13 mouse cellular contexts compared by ENCODE assay signal in genomic region chr15:78509297-78509899, GRCm38 (mm10). TPM values are rescaled to one million over a fixed set of nuclear protein-coding genes. Genes with fewer than 3 reads are reported as not detected.
A peak's percentile ranks its signal among the peaks of the same experiment; 100 is the strongest.
DNase-seq lines count a peak whose midpoint lies in the region; ATAC-seq and TF ChIP-seq lines count a peak whose summit lies in the region.
"Had no signal": no experiment of that assay in that cellular context is flagged by ENCODE, and none has a peak within 500 bp of the region (broad histone marks: within the 10 kb centered on the region; RNA-seq: fewer than 3 reads in every experiment).

No protein-coding gene starts in this region.

- 40% methylated on average over 12 of the region's 12 CpGs for WGBS in heart, embryonic 13.5 days
- 51% methylated on average over 12 of the region's 12 CpGs for WGBS in limb, embryonic 14.5 days

- H3K4me3 ChIP-seq in heart, embryonic 13.5 days = no peak overlapping the region
- H3K4me3 ChIP-seq in CH12.LX (replicated peaks in 1 of 3; ENCODE audit: low read depth in 2 of 3, low read length in 2 of 3, poor library complexity in 1 of 3) = peak overlapping the region in 2 of 3 experiments; percentile 7 to 12
- H3K4me3 ChIP-seq in limb, embryonic 14.5 days (replicated peaks; ENCODE audit: low read length) = no peak overlapping the region
- H3K4me3 ChIP-seq: forebrain, embryonic 13.5 days; hindbrain, embryonic 15.5 days had no signal

- no peaks in the 10 kb centered on the region for H3K79me2 ChIP-seq in CH12.LX (replicated peaks; ENCODE audit: control insufficient read depth, extremely low read depth, insufficient read depth, poor library complexity, severe bottlenecking)

- no peak for ATAC-seq in heart, embryonic 13.5 days (ENCODE audit: extremely low read depth, insufficient number of reproducible peaks, low FRiP score, low TSS enrichment)
- peak; percentile 45 for ATAC-seq in limb, embryonic 14.5 days (ENCODE audit: low FRiP score, low read depth)
- ATAC-seq: forebrain, embryonic 13.5 days had no signal

- TF ChIP-seq EP300 in CH12.LX (IDR thresholded peaks at IDR 0.05; ENCODE audit: low read length) = no peak

- in situ Hi-C loops in CH12.LX (cut with MboI; ENCODE audit: low pct_ligation_motif_present, low pct_unique_long_range_greater_than_20kb, low sequenced_read_pairs) = no loop called here

- dilution Hi-C loops in CH12.LX (cut with MboI; ENCODE audit: extremely low pct_ligation_motif_present, extremely low pct_unique_long_range_greater_than_20kb, low sequenced_read_pairs) = no loop called here

- TF ChIP-seq RAD21 in CH12.LX (IDR thresholded peaks at IDR 0.05; ENCODE audit: low read depth, low read length) = no peak

- TF ChIP-seq CTCF in CH12.LX (conservative IDR thresholded peaks at IDR 0.05 in 1 of 2, IDR thresholded peaks at IDR 0.05 in 1 of 2; ENCODE audit: low read depth in 2 of 2, low read length in 2 of 2) = no peak

- peaks cover 7% of the 10 kb centered on the region for H3K9me3 ChIP-seq in heart, embryonic 13.5 days
- H3K9me3 ChIP-seq in CH12.LX (replicated peaks; ENCODE audit: low read length) = peaks cover 10% of the 10 kb centered on the region
- no peaks in the 10 kb centered on the region for H3K9me3 ChIP-seq in limb, embryonic 14.5 days (ENCODE audit: control insufficient read depth, low read length)
- H3K9me3 ChIP-seq: forebrain, embryonic 13.5 days; hindbrain, embryonic 15.5 days had no signal

- H3K4me2 ChIP-seq in heart, embryonic 13.5 days = peak overlapping the region; percentile 30
- H3K4me2 ChIP-seq in CH12.LX (ENCODE audit: insufficient read depth, low read depth, poor library complexity, severe bottlenecking) = peak overlapping the region; percentile 55
- 0 out of 2 replicates have a peak overlapping the region, but pooled peaks have one; percentile 4 for H3K4me2 ChIP-seq in limb, embryonic 14.5 days (replicated peaks; ENCODE audit: low read depth, low read length, severe bottlenecking)
- H3K4me2 ChIP-seq: forebrain, embryonic 13.5 days; hindbrain, embryonic 15.5 days had no signal

- peak overlapping the region; percentile 34; the same call in 1 of the 2 replicates for H3K9ac ChIP-seq in heart, embryonic 13.5 days
- H3K9ac ChIP-seq in CH12.LX (ENCODE audit: insufficient read depth, low read depth) = peak overlapping the region; percentile 54
- no peak overlapping the region for H3K9ac ChIP-seq in limb, embryonic 14.5 days (ENCODE audit: low read depth, low read length, severe bottlenecking)
- H3K9ac ChIP-seq: forebrain, embryonic 13.5 days; hindbrain, embryonic 15.5 days had no signal

- H3K36me3 ChIP-seq in heart, embryonic 13.5 days = no peaks in the 10 kb centered on the region
- H3K36me3 ChIP-seq in CH12.LX (replicated peaks in 1 of 2; ENCODE audit: control insufficient read depth in 1 of 2, insufficient read depth in 1 of 2, low read length in 1 of 2) = peaks cover 0 to 3% of the 10 kb centered on the region in 2 experiments
- H3K36me3 ChIP-seq in limb, embryonic 14.5 days (ENCODE audit: control insufficient read depth, insufficient read depth, low read length) = no peaks in the 10 kb centered on the region
- H3K36me3 ChIP-seq: hindbrain, embryonic 15.5 days had no signal

- DNase-seq in heart, adult 9 months (ENCODE audit: low spot score in 2 of 2) = no peak
- peak; percentile 76 for DNase-seq in CH12.LX (ENCODE audit: extremely low read depth)
- DNase-seq in embryo, embryonic 11.5 days (ENCODE audit: low read depth, low spot score) = peak; percentile 45
- DNase-seq in limb, embryonic 14.5 days (ENCODE audit: low spot score) = no peak
- no peak for DNase-seq in adrenal gland, adult 18-20 months (ENCODE audit: low spot score in 2 of 2)
- DNase-seq in testis, postnatal 14 days (ENCODE audit: low spot score) = no peak
- no peak for DNase-seq in T-cell, adult 2 months (ENCODE audit: low spot score)
- DNase-seq: cerebellum, adult 18-20 months; thymus, postnatal 14 days had no signal

- H3K27ac ChIP-seq in heart, embryonic 13.5 days (replicated peaks) = 0 out of 2 replicates have a peak overlapping the region, but pooled peaks have one; percentile 20
- peak overlapping the region; percentile 97 for H3K27ac ChIP-seq in CH12.LX (ENCODE audit: insufficient read depth, low read depth)
- H3K27ac ChIP-seq in limb, embryonic 14.5 days (replicated peaks; ENCODE audit: low read depth, low read length) = no peak overlapping the region
- H3K27ac ChIP-seq: forebrain, embryonic 13.5 days; hindbrain, embryonic 15.5 days had no signal

- no peak for TF ChIP-seq POLR2A in CH12.LX (IDR thresholded peaks at IDR 0.05; ENCODE audit: low read depth, low read length)
- TF ChIP-seq POLR2A in limb, embryonic 14.5 days (IDR thresholded peaks at IDR 0.05; ENCODE audit: borderline replicate concordance, extremely low read depth, insufficient read depth, insufficient read length) = no peak

- H3K4me1 ChIP-seq in heart, embryonic 13.5 days = peaks cover 19% of the 10 kb centered on the region
- peaks cover 24 to 63% of the 10 kb centered on the region in 2 experiments for H3K4me1 ChIP-seq in CH12.LX (ENCODE audit: control insufficient read depth in 1 of 2, insufficient read depth in 2 of 2)
- peaks cover 8% of the 10 kb centered on the region for H3K4me1 ChIP-seq in limb, embryonic 14.5 days (ENCODE audit: control insufficient read depth, insufficient read depth, low read length)

- no peaks in the 10 kb centered on the region for H3K27me3 ChIP-seq in heart, embryonic 13.5 days (replicated peaks)
- no peaks in the 10 kb centered on the region for H3K27me3 ChIP-seq in CH12.LX (replicated peaks)
- H3K27me3 ChIP-seq in limb, embryonic 14.5 days (ENCODE audit: control insufficient read depth, insufficient read depth, low read length) = no peaks in the 10 kb centered on the region
- H3K27me3 ChIP-seq: forebrain, embryonic 13.5 days; hindbrain, embryonic 15.5 days had no signal

TF ChIP-seq in CH12.LX, 34 proteins besides CTCF, POLR2A, EP300 and RAD21 (continues in another document):
- TF ChIP-seq SIN3A (IDR thresholded peaks at IDR 0.05; ENCODE audit: low read length) = no peak
- peak; percentile 89 for TF ChIP-seq MAX (IDR thresholded peaks at IDR 0.05; ENCODE audit: low read length)
- no peak for TF ChIP-seq GABPA (IDR thresholded peaks at IDR 0.05; ENCODE audit: insufficient replicate concordance, low read depth, low read length)
- no peak for TF ChIP-seq TCF12 (IDR thresholded peaks at IDR 0.05; ENCODE audit: low read depth, low read length)
- no peak for TF ChIP-seq MAFK (IDR thresholded peaks at IDR 0.05; ENCODE audit: insufficient replicate concordance, low read length)
- TF ChIP-seq IRF4 (IDR thresholded peaks at IDR 0.05; ENCODE audit: low read depth, low read length) = no peak
- TF ChIP-seq ZC3H11A (IDR thresholded peaks at IDR 0.05; ENCODE audit: low read depth, low read length) = no peak
- no peak for TF ChIP-seq E2F4 (IDR thresholded peaks at IDR 0.05; ENCODE audit: insufficient replicate concordance, low read depth, low read length)
- TF ChIP-seq RCOR1 (conservative IDR thresholded peaks at IDR 0.05; ENCODE audit: low read depth, low read length) = no peak; the same call in 1 of the 2 replicates
- no peak for TF ChIP-seq CHD2 (IDR thresholded peaks at IDR 0.05; ENCODE audit: low read length)
- TF ChIP-seq POLR2AphosphoS2 (IDR thresholded peaks at IDR 0.05; ENCODE audit: low read depth, low read length) = no peak
- no peak for TF ChIP-seq JUND (conservative IDR thresholded peaks at IDR 0.05; ENCODE audit: low read depth, low read length)
- TF ChIP-seq KAT2A (IDR thresholded peaks at IDR 0.05; ENCODE audit: insufficient replicate concordance, low read length) = no peak
- TF ChIP-seq MEF2A (IDR thresholded peaks at IDR 0.05; ENCODE audit: borderline replicate concordance, low read depth, low read length) = no peak
- no peak for TF ChIP-seq PAX5 (IDR thresholded peaks at IDR 0.05; ENCODE audit: low read length)
- TF ChIP-seq NRF1 (IDR thresholded peaks at IDR 0.05; ENCODE audit: low read depth, low read length) = no peak
- no peak; the same call in 1 of the 2 replicates for TF ChIP-seq MAZ (IDR thresholded peaks at IDR 0.05; ENCODE audit: low read depth, low read length)

RNA-seq across cellular contexts. Expression of gene Il2rb, which starts 14.3 kb away (rescaled TPM):
- polyA plus RNA-seq in heart, embryonic 13.5 days (2015; fragmentation: Nextera tagmentation; extraction: Ambion mirVana) = 0.04 TPM in 1 of 2 replicates, not detected in the other
- total RNA-seq in CH12.LX (2012; rRNA removed) = 31.2 and 34.3 TPM in 2 replicates
- 26.0 and 32.1 TPM in 2 replicates for total RNA-seq in CH12.LX (2014; rRNA removed)
- polyA plus RNA-seq in CH12.LX (2012; ENCODE audit: insufficient read length, low read depth) = 47.2 and 60.0 TPM in 2 replicates
- polyA plus RNA-seq in limb, embryonic 14.5 days (2012; rRNA removed) = 0.39 and 0.73 TPM in 2 replicates
- 0.15 and 0.33 TPM in 2 replicates for polyA plus RNA-seq in limb, embryonic 14.5 days (2014; fragmentation: Nextera tagmentation; extraction: Ambion mirVana)
- 1 to 10 TPM; 1.1 to 2.5 TPM for total RNA-seq in adrenal gland, adult 18-20 months (2021)
- polyA plus RNA-seq: forebrain, embryonic 13.5 days had no signal

RNA-seq across cellular contexts. Expression of gene C1qtnf6, which starts 21.8 kb away (rescaled TPM):
- polyA plus RNA-seq in heart, embryonic 13.5 days (2015; fragmentation: Nextera tagmentation; extraction: Ambion mirVana) = 28.7 and 31.8 TPM in 2 replicates
- total RNA-seq in CH12.LX (2012; rRNA removed) (4.1 and 6.3 TPM in 2 replicates), CH12.LX (2014; rRNA removed) (5.0 and 5.7 TPM in 2 replicates)
- polyA plus RNA-seq in CH12.LX (2012; ENCODE audit: insufficient read length, low read depth) = 27.7 and 28.1 TPM in 2 replicates
- 89.1 and 110 TPM in 2 replicates for polyA plus RNA-seq in limb, embryonic 14.5 days (2012; rRNA removed)
- polyA plus RNA-seq in limb, embryonic 14.5 days (2014; fragmentation: Nextera tagmentation; extraction: Ambion mirVana) = 59.6 and 60.1 TPM in 2 replicates
- 10 to 100 TPM; 14.1 to 15.0 TPM for total RNA-seq in adrenal gland, adult 18-20 months (2021)

RNA-seq across cellular contexts. Expression of gene Sstr3, which starts 35.1 kb away (rescaled TPM):
- polyA plus RNA-seq in heart, embryonic 13.5 days (2015; fragmentation: Nextera tagmentation; extraction: Ambion mirVana) = 0.09 TPM in 1 of 2 replicates, not detected in the other
- total RNA-seq in CH12.LX (2012; rRNA removed) = not detected in 2 replicates
- total RNA-seq in CH12.LX (2014; rRNA removed) = not detected in 2 replicates
- polyA plus RNA-seq in CH12.LX (2012; ENCODE audit: insufficient read length, low read depth) = 0.14 and 0.36 TPM in 2 replicates
- polyA plus RNA-seq in limb, embryonic 14.5 days (2012; rRNA removed) = 0.05 and 0.08 TPM in 2 replicates
- polyA plus RNA-seq in limb, embryonic 14.5 days (2014; fragmentation: Nextera tagmentation; extraction: Ambion mirVana) = not detected in 2 replicates
- 1 to 10 TPM in 1 of 2 experiments, under 1 TPM in 1; 0.45 to 1.2 TPM for total RNA-seq in adrenal gland, adult 18-20 months (2021)

RNA-seq across cellular contexts. Expression of gene Tmprss6, which starts 41.0 kb away (rescaled TPM):
- 0.37 and 0.45 TPM in 2 replicates for polyA plus RNA-seq in heart, embryonic 13.5 days (2015; fragmentation: Nextera tagmentation; extraction: Ambion mirVana)
- total RNA-seq in CH12.LX (2012; rRNA removed) (0.08 and 0.34 TPM in 2 replicates), CH12.LX (2014; rRNA removed) (0.24 TPM in 2 replicates)
- 0.54 and 0.70 TPM in 2 replicates for polyA plus RNA-seq in CH12.LX (2012; ENCODE audit: insufficient read length, low read depth)
- polyA plus RNA-seq in limb, embryonic 14.5 days (2012; rRNA removed) = 0.05 and 0.08 TPM in 2 replicates
- 0.08 and 0.58 TPM in 2 replicates for polyA plus RNA-seq in limb, embryonic 14.5 days (2014; fragmentation: Nextera tagmentation; extraction: Ambion mirVana)
- 1 to 10 TPM in 1 of 2 experiments, under 1 TPM in 1; 0.54 to 2.4 TPM for total RNA-seq in adrenal gland, adult 18-20 months (2021)
- total RNA-seq: layer of hippocampus, postnatal 14 days had no signal
- polyA plus RNA-seq: forebrain, embryonic 13.5 days had no signal

Comparison
In these comparisons a context has a peak if more than half of its experiments do, and no peak if none do; other contexts are left out.
1. H3K4me2 ChIP-seq: peak in every context shown above with its lines; median percentile 55 in CH12.LX; 30 in heart, embryonic 13.5 days; 4 in limb, embryonic 14.5 days.
2. H3K4me3 ChIP-seq: peak in CH12.LX (2 of 3); none in heart, embryonic 13.5 days (single experiment) and limb, embryonic 14.5 days (single experiment).
3. DNase-seq: peak in CH12.LX (single experiment) and embryo, embryonic 11.5 days (single experiment); none in heart, adult 9 months (0 of 2), limb, embryonic 14.5 days (single experiment), adrenal gland, adult 18-20 months (0 of 2), testis, postnatal 14 days (single experiment) and T-cell, adult 2 months (single experiment).
4. RNA of gene Il2rb, which starts 14.3 kb away (polyA plus RNA-seq): 47.2 to 60.0 TPM in CH12.LX; 0.15 to 0.73 TPM in limb, embryonic 14.5 days and 0.04 TPM in heart, embryonic 13.5 days; every median in the first group is over 10 times any median in the second.